In the genomic region with DNA sequence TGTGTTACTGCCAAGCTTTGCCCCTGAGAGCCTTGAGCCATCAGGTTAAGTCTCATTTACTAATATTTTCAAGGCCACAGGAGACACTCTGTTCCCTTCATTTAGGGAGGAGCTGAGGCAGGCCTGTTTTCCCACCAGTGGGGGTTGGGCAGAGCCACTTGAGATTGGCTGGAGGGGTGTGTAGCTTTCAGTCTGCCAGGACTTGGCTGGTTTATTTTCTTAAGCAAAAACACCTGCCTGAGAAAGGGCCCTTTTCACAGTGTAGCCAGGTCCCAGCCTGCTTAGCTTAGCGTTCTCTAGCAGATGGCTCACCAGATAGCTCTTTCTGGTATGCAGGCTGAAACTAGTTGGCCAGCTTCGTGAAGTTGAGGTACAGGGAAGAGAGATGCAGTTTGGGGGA, we compare ENCODE assay signal across 8 mouse cellular contexts. TPM values are rescaled to one million over a fixed set of nuclear protein-coding genes. Genes with fewer than 3 reads are reported as not detected.
DNase-seq lines count a peak whose midpoint lies in the region; ATAC-seq and TF ChIP-seq lines count a peak whose summit lies in the region.

No protein-coding gene starts in this region.

- no peaks in the 10 kb centered on the region for H3K9me3 ChIP-seq in heart, embryonic 13.5 days
- H3K9me3 ChIP-seq in stomach, embryonic 16.5 days (replicated peaks; ENCODE audit: control insufficient read depth, low read length), result no peaks in the 10 kb centered on the region
- no peaks in the 10 kb centered on the region for H3K9me3 ChIP-seq in forebrain, embryonic 15.5 days

- H3K9ac ChIP-seq in heart, embryonic 13.5 days, result peak overlapping the region; percentile 64
- 0 out of 2 replicates have a peak overlapping the region, but pooled peaks have one; percentile 6 for H3K9ac ChIP-seq in stomach, embryonic 16.5 days (ENCODE audit: low read length)
- no peak overlapping the region for H3K9ac ChIP-seq in forebrain, embryonic 15.5 days (replicated peaks)

- H3K27me3 ChIP-seq in heart, embryonic 13.5 days (replicated peaks), result no peaks in the 10 kb centered on the region
- H3K27me3 ChIP-seq in stomach, embryonic 16.5 days (ENCODE audit: control insufficient read depth, insufficient read depth, low read length), result no peaks in the 10 kb centered on the region
- H3K27me3 ChIP-seq in forebrain, embryonic 15.5 days, result no peaks in the 10 kb centered on the region

- H3K27ac ChIP-seq in heart, embryonic 13.5 days (replicated peaks), result peak overlapping the region; percentile 88
- peak overlapping the region; percentile 95 for H3K27ac ChIP-seq in stomach, embryonic 16.5 days (ENCODE audit: low read length)
- no peak overlapping the region for H3K27ac ChIP-seq in forebrain, embryonic 15.5 days (replicated peaks)

- peak; percentile 59 for DNase-seq in MN1 (ENCODE audit: low spot score)
- peak; percentile 50 for DNase-seq in brain, embryonic 14.5 days (ENCODE audit: low read depth)
- peak; percentile 63 to 78 for DNase-seq in kidney, postnatal 36 days
- DNase-seq in frontal cortex, postnatal 25 days (ENCODE audit: low spot score in 2 of 2), result no peak

- peak overlapping the region; percentile 6; the same call in 1 of the 2 replicates for H3K4me3 ChIP-seq in heart, embryonic 13.5 days
- no peak overlapping the region for H3K4me3 ChIP-seq in stomach, embryonic 16.5 days (replicated peaks; ENCODE audit: low read length)
- no peak overlapping the region for H3K4me3 ChIP-seq in forebrain, embryonic 15.5 days

- peak overlapping the region; percentile 85 for H3K4me2 ChIP-seq in heart, embryonic 13.5 days
- H3K4me2 ChIP-seq in stomach, embryonic 16.5 days (ENCODE audit: low read depth, low read length), result peak overlapping the region; percentile 70
- H3K4me2 ChIP-seq in forebrain, embryonic 15.5 days (replicated peaks), result no peak overlapping the region

- H3K36me3 ChIP-seq in heart, embryonic 13.5 days, result peaks cover 36% of the 10 kb centered on the region
- H3K36me3 ChIP-seq in stomach, embryonic 16.5 days (ENCODE audit: control insufficient read depth, insufficient read depth, low read length), result 0 out of 2 replicates have a peak, but pooled peaks cover 6% of the 10 kb centered on the region
- no peaks in the 10 kb centered on the region for H3K36me3 ChIP-seq in forebrain, embryonic 15.5 days

- 20% methylated on average over 2 of the region's 2 CpGs for WGBS in heart, embryonic 13.5 days
- 10% methylated on average over 2 of the region's 2 CpGs for WGBS in stomach, embryonic 16.5 days
- 62% methylated on average over 2 of the region's 2 CpGs for WGBS in forebrain, embryonic 15.5 days

- H3K4me1 ChIP-seq in heart, embryonic 13.5 days, result peaks cover 71% of the 10 kb centered on the region
- H3K4me1 ChIP-seq in stomach, embryonic 16.5 days (ENCODE audit: control insufficient read depth, insufficient read depth, low read length), result peaks cover 54% of the 10 kb centered on the region
- H3K4me1 ChIP-seq in forebrain, embryonic 15.5 days, result peaks cover 8% of the 10 kb centered on the region

- TF ChIP-seq POLR2A in brain, embryonic 14.5 days (IDR thresholded peaks at IDR 0.05; ENCODE audit: borderline replicate concordance, extremely low read depth, insufficient read depth, insufficient read length, poor library complexity, severe bottlenecking), result no peak

- no peak for TF ChIP-seq CTCF in brain, embryonic 14.5 days (IDR thresholded peaks at IDR 0.05; ENCODE audit: borderline replicate concordance, extremely low read depth, insufficient read depth, insufficient read length)

- no peak for ATAC-seq in heart, embryonic 13.5 days (ENCODE audit: extremely low read depth, insufficient number of reproducible peaks, low FRiP score, low TSS enrichment)
- peak; percentile 45 for ATAC-seq in stomach, embryonic 16.5 days (ENCODE audit: insufficient read depth, low FRiP score)
- ATAC-seq in monocyte, adult 5-6 weeks (replicated peaks; ENCODE audit: insufficient number of reproducible peaks, low FRiP score, low TSS enrichment, poor library complexity, severe bottlenecking), result no peak
- no peak for ATAC-seq in forebrain, embryonic 15.5 days (replicated peaks)

RNA-seq across cellular contexts. Expression of gene Anxa2, which starts 5.6 kb away (rescaled TPM):
- 93.5 and 132 TPM in 2 replicates for polyA plus RNA-seq in brain, embryonic 14.5 days (2012; rRNA removed)
- polyA plus RNA-seq in heart, embryonic 13.5 days (2015; fragmentation: Nextera tagmentation; extraction: Ambion mirVana), result 450 and 490 TPM in 2 replicates
- polyA plus RNA-seq in stomach, embryonic 16.5 days (2015; fragmentation: Nextera tagmentation; extraction: Ambion mirVana), result 1,223 and 1,404 TPM in 2 replicates
- total RNA-seq in monocyte, adult 5-6 weeks (2017), result 428 to 649 TPM (median 479 TPM) in 3 replicates
- polyA plus RNA-seq in forebrain, embryonic 15.5 days (2015; fragmentation: Nextera tagmentation; extraction: Ambion mirVana), result 78.9 and 83.6 TPM in 2 replicates

Comparison
In these comparisons a context has a peak if more than half of its experiments do, and no peak if none do; other contexts are left out.
1. DNase-seq: peak in MN1 (single experiment), brain, embryonic 14.5 days (single experiment) and kidney, postnatal 36 days (2 of 2); none in frontal cortex, postnatal 25 days (0 of 2).